Mouse (Mus musculus) heart, embryonic 12.5 days (tissue): ENCODE measurements around the gene Insc. TPM values are rescaled to one million over a fixed set of nuclear protein-coding genes. Genes with fewer than 3 reads are reported as not detected.

Experiments used
- ATAC-seq: fragments of 200-750 bp; cut with Nextera tagmentation; 2 replicates; pipeline ENCODE4 v1.8.0; 2017; ENCODE audit warnings: moderate TSS enrichment, moderate library complexity; ENCODE audit not compliant: insufficient number of reproducible peaks, low FRiP score
- H3K27ac ChIP-seq: fragments of 300-500 bp; sonication (generic); 2 replicates; pipeline ENCODE4 v1.5.1; 2016; ENCODE audit warnings: mild to moderate bottlenecking, moderate library complexity; ENCODE audit not compliant: poor library complexity, severe bottlenecking
- H3K27me3 ChIP-seq: fragments of 300-500 bp; sonication (generic); replicated peaks from 2 replicates; pipeline ENCODE4 v1.6.1; 2016; ENCODE audit warnings: mild to moderate bottlenecking, moderate library complexity
- H3K36me3 ChIP-seq: fragments of 300-500 bp; sonication (generic); 2 replicates; pipeline ENCODE4 v1.6.1; 2016; ENCODE audit warnings: mild to moderate bottlenecking, moderate library complexity
- H3K4me1 ChIP-seq: fragments of 300-500 bp; sonication (generic); replicated peaks from 2 replicates; pipeline ENCODE4 v1.6.1; 2016; ENCODE audit warnings: mild to moderate bottlenecking
- H3K4me2 ChIP-seq: fragments of 300-500 bp; sonication (generic); 2 replicates; pipeline ENCODE4 v1.6.1; 2016; ENCODE audit warnings: mild to moderate bottlenecking, moderate library complexity
- H3K4me3 ChIP-seq: fragments of 300-500 bp; sonication (generic); 2 replicates; pipeline ENCODE4 v1.5.1; 2016; ENCODE audit warnings: mild to moderate bottlenecking
- H3K9ac ChIP-seq: fragments of 300-500 bp; sonication (generic); 2 replicates; pipeline ENCODE4 v1.6.1; 2016; ENCODE audit warnings: mild to moderate bottlenecking, moderate library complexity
- H3K9me3 ChIP-seq: fragments of 300-500 bp; sonication (generic); replicated peaks from 2 replicates; pipeline ENCODE4 v1.6.1; 2016; ENCODE audit warnings: mild to moderate bottlenecking, moderate library complexity
- WGBS: fragments of 180-500 bp; shearing (Covaris S2); methylation state at CpG from one replicate; pipeline ENCODE4 v1.1.7; 2016; 5-methylcytosine and 5-hydroxymethylcytosine counted together
- polyA plus RNA-seq: library from polyadenylated mRNA; unstranded; fragments of >200 nt; fragmentation: Nextera tagmentation; extraction: Ambion mirVana; gene quantifications from 2 replicates; pipeline ENCODE4 v1.2.1, GENCODE M21; 2016

The Insc gene
- polyA plus RNA-seq, 1 experiment from 2014 or later, result 1.5 TPM

GRCm38 (mm10) chr7:114791087-114791486, 47.6 kb downstream of the Insc start:
- H3K36me3 ChIP-seq, result no peaks in the 10 kb centered on the region
- 87% methylated on average over 10 of the region's 10 CpGs for WGBS
- no peak overlapping the region for H3K4me3 ChIP-seq
- no peaks in the 10 kb centered on the region for H3K9me3 ChIP-seq
- no peak overlapping the region for H3K9ac ChIP-seq
- no peak for ATAC-seq
- no peaks in the 10 kb centered on the region for H3K27me3 ChIP-seq
- H3K4me2 ChIP-seq, result no peak overlapping the region
- no peak overlapping the region for H3K27ac ChIP-seq
- H3K4me1 ChIP-seq, result no peaks in the 10 kb centered on the region

- ATAC-seq, result no peak
- Histone ChIP-seq H3K4me3 (no peak overlapping the region), H3K36me3 (no peaks in the 10 kb centered on the region), H3K27me3 (no peaks in the 10 kb centered on the region), H3K9me3 (no peaks in the 10 kb centered on the region), H3K4me1 (0 out of 2 replicates have a peak, but pooled peaks cover 1% of the 10 kb centered on the region), H3K27ac (no peak overlapping the region), H3K9ac (no peak overlapping the region), H3K4me2 (no peak overlapping the region)
- 84% methylated on average over 6 of the region's 6 CpGs for WGBS
These were observed 48.5 kb downstream of the Insc start for GRCm38 (mm10) chr7:114792026-114792425.

- H3K9ac ChIP-seq, result no peak overlapping the region
- 74% methylated on average over 2 of the region's 2 CpGs for whole genome bisulfite sequencing
- ATAC-seq, result no peak
These were observed 50.9 kb downstream of the Insc start for GRCm38 (mm10) chr7:114794400-114794799.

GRCm38 (mm10) chr7:114802576-114802975, 59.1 kb downstream of the Insc start:
- Histone ChIP-seq H3K4me1 (no peaks in the 10 kb centered on the region), H3K4me2 (no peak overlapping the region), H3K27ac (no peak overlapping the region), H3K9ac (no peak overlapping the region), H3K36me3 (no peaks in the 10 kb centered on the region), H3K9me3 (no peaks in the 10 kb centered on the region), H3K27me3 (no peaks in the 10 kb centered on the region), H3K4me3 (no peak overlapping the region)
- 72% methylated on average over 8 of the region's 8 CpGs for WGBS
- ATAC-seq, result no peak

More at GRCm38 (mm10) chr7:114794400-114794799, 50.9 kb downstream of the Insc start:
- Histone ChIP-seq H3K4me1 (0 out of 2 replicates have a peak, but pooled peaks cover 5% of the 10 kb centered on the region), H3K36me3 (no peaks in the 10 kb centered on the region), H3K27ac (no peak overlapping the region), H3K4me2 (no peak overlapping the region), H3K27me3 (no peaks in the 10 kb centered on the region), H3K9me3 (no peaks in the 10 kb centered on the region), H3K4me3 (no peak overlapping the region)

- no peak overlapping the region for H3K4me3 ChIP-seq
- WGBS, result 64% methylated on average over 2 of the region's 2 CpGs
- H3K4me2 ChIP-seq, result no peak overlapping the region
- no peaks in the 10 kb centered on the region for H3K27me3 ChIP-seq
- no peaks in the 10 kb centered on the region for H3K4me1 ChIP-seq
- no peaks in the 10 kb centered on the region for H3K9me3 ChIP-seq
- H3K27ac ChIP-seq, result no peak overlapping the region
- no peak overlapping the region for H3K9ac ChIP-seq
- H3K36me3 ChIP-seq, result no peaks in the 10 kb centered on the region
- ATAC-seq, result no peak
These were observed 61.8 kb downstream of the Insc start for GRCm38 (mm10) chr7:114805311-114805710.

GRCm38 (mm10) chr7:114807343-114807742, 63.8 kb downstream of the Insc start:
- Histone ChIP-seq H3K36me3 (no peaks in the 10 kb centered on the region), H3K4me1 (no peaks in the 10 kb centered on the region), H3K4me2 (no peak overlapping the region), H3K4me3 (no peak overlapping the region), H3K27ac (no peak overlapping the region), H3K9ac (no peak overlapping the region), H3K27me3 (no peaks in the 10 kb centered on the region), H3K9me3 (0 out of 2 replicates have a peak, but pooled peaks cover 8% of the 10 kb centered on the region)
- 67% methylated on average over 5 of the region's 5 CpGs for WGBS
- no peak for ATAC-seq

GRCm38 (mm10) chr7:114808341-114808740, 64.8 kb downstream of the Insc start:
- 75% methylated on average over 3 of the region's 3 CpGs for WGBS
- Histone ChIP-seq H3K9ac (no peak overlapping the region), H3K27me3 (no peaks in the 10 kb centered on the region), H3K4me1 (no peaks in the 10 kb centered on the region), H3K36me3 (no peaks in the 10 kb centered on the region), H3K4me3 (no peak overlapping the region), H3K27ac (no peak overlapping the region), H3K9me3 (0 out of 2 replicates have a peak, but pooled peaks cover 8% of the 10 kb centered on the region), H3K4me2 (no peak overlapping the region)
- no peak for ATAC-seq

GRCm38 (mm10) chr7:114817291-114817806, 73.9 kb downstream of the Insc start:
- Histone ChIP-seq H3K9ac (no peak overlapping the region), H3K4me3 (no peak overlapping the region), H3K36me3 (no peaks in the 10 kb centered on the region), H3K27me3 (peaks cover 4% of the 10 kb centered on the region; the same call in 1 of the 2 replicates), H3K4me1 (no peaks in the 10 kb centered on the region), H3K9me3 (no peaks in the 10 kb centered on the region; the same call in 1 of the 2 replicates), H3K4me2 (no peak overlapping the region), H3K27ac (no peak overlapping the region)
- peak; percentile 68; the same call in 1 of the 2 replicates for ATAC-seq
- 14% methylated on average over 6 of the region's 6 CpGs for WGBS

- Histone ChIP-seq H3K9ac (no peak overlapping the region), H3K4me1 (no peaks in the 10 kb centered on the region), H3K4me2 (no peak overlapping the region), H3K27me3 (peaks cover 4% of the 10 kb centered on the region; the same call in 1 of the 2 replicates), H3K36me3 (no peaks in the 10 kb centered on the region), H3K9me3 (no peaks in the 10 kb centered on the region; the same call in 1 of the 2 replicates), H3K27ac (no peak overlapping the region), H3K4me3 (no peak overlapping the region)
- WGBS, result 31% methylated on average over 5 of the region's 5 CpGs
- 0 out of 2 replicates have a peak, but pooled peaks have one; percentile 29 for ATAC-seq
These were observed 74.4 kb downstream of the Insc start for GRCm38 (mm10) chr7:114817879-114818278.

- Histone ChIP-seq H3K4me2 (no peak overlapping the region), H3K9me3 (no peaks in the 10 kb centered on the region; the same call in 1 of the 2 replicates), H3K27me3 (peaks cover 4% of the 10 kb centered on the region; the same call in 1 of the 2 replicates), H3K4me1 (no peaks in the 10 kb centered on the region), H3K9ac (no peak overlapping the region), H3K27ac (no peak overlapping the region), H3K4me3 (no peak overlapping the region), H3K36me3 (no peaks in the 10 kb centered on the region)
- 65% methylated on average over 3 of the region's 3 CpGs for WGBS
- ATAC-seq, result no peak
These were observed 74.9 kb downstream of the Insc start for GRCm38 (mm10) chr7:114818351-114818750.

GRCm38 (mm10) chr7:114818836-114819235, 75.3 kb downstream of the Insc start:
- no peaks in the 10 kb centered on the region for H3K4me1 ChIP-seq
- ATAC-seq, result no peak
- peaks cover 4% of the 10 kb centered on the region; the same call in 1 of the 2 replicates for H3K27me3 ChIP-seq
- no peaks in the 10 kb centered on the region for H3K36me3 ChIP-seq
- 73% methylated on average over 8 of the region's 8 CpGs for WGBS
- H3K4me2 ChIP-seq, result no peak overlapping the region
- no peak overlapping the region for H3K4me3 ChIP-seq
- no peaks in the 10 kb centered on the region; the same call in 1 of the 2 replicates for H3K9me3 ChIP-seq
- H3K27ac ChIP-seq, result no peak overlapping the region
- no peak overlapping the region for H3K9ac ChIP-seq

- 80% methylated on average over 2 of the region's 2 CpGs for WGBS
- Histone ChIP-seq H3K36me3 (no peaks in the 10 kb centered on the region), H3K27ac (no peak overlapping the region), H3K27me3 (0 out of 2 replicates have a peak, but pooled peaks cover 4% of the 10 kb centered on the region), H3K4me1 (0 out of 2 replicates have a peak, but pooled peaks cover 5% of the 10 kb centered on the region), H3K4me2 (no peak overlapping the region), H3K9ac (no peak overlapping the region), H3K9me3 (no peaks in the 10 kb centered on the region; the same call in 1 of the 2 replicates), H3K4me3 (no peak overlapping the region)
- no peak for ATAC-seq
These were observed 79.2 kb downstream of the Insc start for GRCm38 (mm10) chr7:114822736-114823135.
